Mouse (Mus musculus) midbrain, embryonic 15.5 days (tissue): ENCODE measurements around the gene Etv1. TPM values are rescaled to one million over a fixed set of nuclear protein-coding genes. Genes with fewer than 3 reads are reported as not detected.

Experiments
- ATAC-seq: fragments of 200-750 bp; cut with Nextera tagmentation; replicated peaks from 2 replicates; pipeline ENCODE4 v1.8.0; 2017; ENCODE audit warnings: moderate TSS enrichment
- H3K27ac ChIP-seq: fragments of 300-500 bp; sonication (generic); 2 replicates; pipeline ENCODE4 v1.5.1; 2015; ENCODE audit warnings: mild to moderate bottlenecking, inconsistent platforms
- H3K27me3 ChIP-seq: fragments of 300-500 bp; sonication (generic); replicated peaks from 2 replicates; pipeline ENCODE4 v1.6.1; 2015; ENCODE audit warnings: inconsistent platforms
- H3K36me3 ChIP-seq: fragments of 300-500 bp; sonication (generic); replicated peaks from 2 replicates; pipeline ENCODE4 v1.6.1; 2015; ENCODE audit warnings: inconsistent platforms
- H3K4me1 ChIP-seq: fragments of 300-500 bp; sonication (generic); 2 replicates; pipeline ENCODE4 v1.6.1; 2015; ENCODE audit warnings: inconsistent platforms
- H3K4me2 ChIP-seq: fragments of 300-500 bp; sonication (generic); 2 replicates; pipeline ENCODE4 v1.6.1; 2015; ENCODE audit warnings: inconsistent platforms, mild to moderate bottlenecking, moderate library complexity
- H3K4me3 ChIP-seq: fragments of 300-500 bp; sonication (generic); 2 replicates; pipeline ENCODE4 v1.5.1; 2015; ENCODE audit warnings: mild to moderate bottlenecking, inconsistent platforms
- H3K9ac ChIP-seq: fragments of 300-500 bp; sonication (generic); 2 replicates; pipeline ENCODE4 v1.6.1; 2015; ENCODE audit warnings: mild to moderate bottlenecking, inconsistent platforms
- H3K9me3 ChIP-seq: fragments of 300-500 bp; sonication (generic); 2 replicates; pipeline ENCODE4 v1.6.1; 2016; ENCODE audit warnings: inconsistent platforms
- WGBS: fragments of 180-500 bp; shearing (Covaris S2); methylation state at CpG from one replicate; pipeline ENCODE4 v1.1.7; 2015; ENCODE audit warnings: mixed read lengths; 5-methylcytosine and 5-hydroxymethylcytosine counted together
- polyA plus RNA-seq: library from polyadenylated mRNA; unstranded; fragments of >200 nt; fragmentation: Nextera tagmentation; extraction: Ambion mirVana; gene quantifications from 2 replicates; pipeline ENCODE4 v1.2.1, GENCODE M21; 2015

Etv1 gene
- polyA plus RNA-seq, 1 experiment from 2014 or later, result 21.2 TPM

- no peaks in the 10 kb centered on the region for H3K9me3 ChIP-seq
Observed at GRCm38 (mm10) chr12:38786571-38786970, 7.4 kb downstream of the Etv1 start.

DNA sequence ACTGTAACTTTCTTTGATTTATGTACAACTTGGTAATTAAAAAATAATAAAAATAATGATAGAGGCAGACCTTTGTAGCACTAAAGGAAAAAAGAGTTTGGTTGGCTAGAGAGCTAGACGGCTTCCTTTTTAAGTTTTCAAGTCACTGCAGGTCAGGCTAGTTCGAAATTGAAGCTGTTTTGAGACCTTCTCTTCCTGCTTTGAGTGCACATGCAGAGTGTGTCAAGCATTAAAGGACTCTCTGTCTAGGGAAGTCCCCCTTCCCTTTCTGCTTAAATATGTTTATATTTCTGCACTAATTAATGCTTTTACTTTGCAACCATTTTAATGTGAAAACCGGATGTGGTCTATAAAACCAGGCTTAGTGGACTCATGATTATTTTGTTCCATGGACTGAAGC is 8.5 kb downstream of the Etv1 start:
- H3K4me3 ChIP-seq, result no peak overlapping the region
- H3K27me3 ChIP-seq, result no peaks in the 10 kb centered on the region
- no peak overlapping the region for H3K9ac ChIP-seq
- no peaks in the 10 kb centered on the region for H3K4me1 ChIP-seq
- H3K27ac ChIP-seq, result no peak overlapping the region
- no peaks in the 10 kb centered on the region for H3K36me3 ChIP-seq
- H3K9me3 ChIP-seq, result no peaks in the 10 kb centered on the region
- ATAC-seq, result no peak
- WGBS, result 85% methylated on average over 3 of the region's 3 CpGs
- no peak overlapping the region for H3K4me2 ChIP-seq

More at GRCm38 (mm10) chr12:38786571-38786970, 7.4 kb downstream of the Etv1 start:
- 95% methylated on average over 4 of the region's 4 CpGs for WGBS
- ATAC-seq, result no peak
- Histone ChIP-seq H3K27me3 (no peaks in the 10 kb centered on the region), H3K9ac (no peak overlapping the region), H3K4me2 (no peak overlapping the region), H3K36me3 (no peaks in the 10 kb centered on the region), H3K4me3 (no peak overlapping the region), H3K4me1 (no peaks in the 10 kb centered on the region), H3K27ac (no peak overlapping the region)

- Histone ChIP-seq H3K4me1 (no peaks in the 10 kb centered on the region), H3K27me3 (no peaks in the 10 kb centered on the region), H3K4me3 (no peak overlapping the region), H3K36me3 (no peaks in the 10 kb centered on the region), H3K27ac (no peak overlapping the region), H3K4me2 (0 out of 2 replicates have a peak overlapping the region, but pooled peaks have one; percentile 4), H3K9me3 (no peaks in the 10 kb centered on the region), H3K9ac (no peak overlapping the region)
- ATAC-seq, result no peak; the same call in 1 of the 2 replicates
- 51% methylated on average over 6 of the region's 6 CpGs for WGBS
Observed at GRCm38 (mm10) chr12:38788621-38789020, 9.4 kb downstream of the Etv1 start.

GRCm38 (mm10) chr12:38789789-38790355 is 10.7 kb downstream of the Etv1 start:
- no peak overlapping the region for H3K4me2 ChIP-seq
- no peaks in the 10 kb centered on the region for H3K4me1 ChIP-seq
- no peaks in the 10 kb centered on the region for H3K36me3 ChIP-seq
- 95% methylated on average over 10 of the region's 10 CpGs for WGBS
- no peak overlapping the region for H3K27ac ChIP-seq
- no peaks in the 10 kb centered on the region for H3K9me3 ChIP-seq
- no peak for ATAC-seq
- H3K9ac ChIP-seq, result no peak overlapping the region
- no peaks in the 10 kb centered on the region for H3K27me3 ChIP-seq
- no peak overlapping the region for H3K4me3 ChIP-seq

- H3K27me3 ChIP-seq, result no peaks in the 10 kb centered on the region
- ATAC-seq, result no peak
- no peak overlapping the region for H3K4me2 ChIP-seq
- 91% methylated on average over 4 of the region's 4 CpGs for WGBS
- no peak overlapping the region for H3K27ac ChIP-seq
- H3K4me3 ChIP-seq, result no peak overlapping the region
- H3K9me3 ChIP-seq, result no peaks in the 10 kb centered on the region
- no peaks in the 10 kb centered on the region for H3K4me1 ChIP-seq
- no peak overlapping the region for H3K9ac ChIP-seq
- no peaks in the 10 kb centered on the region for H3K36me3 ChIP-seq
Observed at GRCm38 (mm10) chr12:38793076-38793475, 13.9 kb downstream of the Etv1 start.

DNA sequence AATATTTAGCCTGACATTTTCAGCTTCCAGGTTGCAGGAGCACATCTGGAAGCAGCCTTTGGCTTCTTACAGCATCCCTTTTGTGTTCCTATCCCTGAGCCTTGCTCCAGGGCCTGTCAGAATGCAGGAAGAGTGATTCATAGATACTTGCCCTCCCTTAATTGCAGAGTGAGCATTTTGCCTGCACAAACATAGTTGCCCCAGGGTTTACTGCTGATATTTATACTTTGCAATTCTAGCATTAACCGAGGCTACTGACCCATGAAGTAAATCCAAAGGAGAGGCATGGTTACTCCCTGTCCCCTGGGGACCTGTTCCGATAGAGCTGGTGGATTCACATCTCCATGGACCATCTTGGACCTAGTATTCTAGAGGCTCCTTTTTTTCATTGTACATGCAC is 14.5 kb downstream of the Etv1 start:
- WGBS, result 56% methylated on average over 2 of the region's 2 CpGs
- H3K4me2 ChIP-seq, result no peak overlapping the region
- H3K9ac ChIP-seq, result no peak overlapping the region
- no peak overlapping the region for H3K27ac ChIP-seq
- H3K36me3 ChIP-seq, result no peaks in the 10 kb centered on the region
- H3K27me3 ChIP-seq, result no peaks in the 10 kb centered on the region
- H3K9me3 ChIP-seq, result no peaks in the 10 kb centered on the region
- H3K4me3 ChIP-seq, result no peak overlapping the region
- H3K4me1 ChIP-seq, result no peaks in the 10 kb centered on the region
- ATAC-seq, result no peak

DNA sequence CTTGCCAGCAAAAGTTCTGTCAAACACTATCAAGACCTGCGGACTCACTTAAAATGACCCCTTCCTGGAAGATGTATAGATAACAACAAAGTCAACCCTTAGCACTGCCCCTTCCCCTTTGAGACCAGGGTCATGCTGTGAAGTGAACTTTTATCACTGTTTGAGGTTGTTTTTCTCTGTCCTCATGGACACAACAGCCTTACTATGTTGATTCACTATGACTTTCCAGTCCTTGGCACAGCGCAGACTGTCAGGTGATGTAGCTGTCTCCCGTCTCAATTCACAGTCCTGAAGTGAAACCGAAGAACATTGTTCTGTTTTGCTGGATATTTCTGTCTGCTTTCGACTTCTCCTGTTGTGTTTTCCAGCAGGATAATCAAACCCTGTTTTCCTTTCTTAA is 27.9 kb downstream of the Etv1 start:
- H3K36me3 ChIP-seq, result no peaks in the 10 kb centered on the region
- no peak overlapping the region for H3K4me3 ChIP-seq
- WGBS, result 79% methylated on average over 5 of the region's 5 CpGs
- no peaks in the 10 kb centered on the region for H3K27me3 ChIP-seq
- ATAC-seq, result no peak
- no peak overlapping the region for H3K27ac ChIP-seq
- no peaks in the 10 kb centered on the region for H3K4me1 ChIP-seq
- H3K9ac ChIP-seq, result no peak overlapping the region
- no peak overlapping the region for H3K4me2 ChIP-seq
- H3K9me3 ChIP-seq, result no peaks in the 10 kb centered on the region

DNA sequence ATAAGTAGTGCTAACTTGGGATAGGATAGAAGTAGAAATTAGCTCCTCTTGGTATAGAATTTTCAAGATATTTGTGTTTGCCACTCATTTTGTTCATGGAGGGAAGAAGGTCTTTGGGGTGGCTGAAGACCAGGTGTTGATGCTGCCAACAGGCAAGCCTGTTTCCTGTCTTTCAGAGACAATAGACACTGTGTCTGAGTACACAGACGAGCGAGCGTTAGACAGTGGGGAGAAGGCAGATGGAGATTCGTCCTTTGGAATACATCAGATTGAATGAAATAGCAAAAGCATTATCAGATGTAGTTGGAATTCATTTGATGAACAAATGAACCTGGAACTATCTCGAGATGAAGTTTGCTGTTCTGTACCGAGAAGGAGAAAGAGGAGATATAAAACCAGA is 33.2 kb downstream of the Etv1 start:
- WGBS, result 72% methylated on average over 6 of the region's 6 CpGs
- H3K4me2 ChIP-seq, result no peak overlapping the region
- no peaks in the 10 kb centered on the region for H3K36me3 ChIP-seq
- H3K4me1 ChIP-seq, result no peaks in the 10 kb centered on the region
- no peak for ATAC-seq
- H3K9ac ChIP-seq, result no peak overlapping the region
- no peak overlapping the region for H3K4me3 ChIP-seq
- no peaks in the 10 kb centered on the region for H3K9me3 ChIP-seq
- no peaks in the 10 kb centered on the region for H3K27me3 ChIP-seq
- no peak overlapping the region for H3K27ac ChIP-seq

DNA sequence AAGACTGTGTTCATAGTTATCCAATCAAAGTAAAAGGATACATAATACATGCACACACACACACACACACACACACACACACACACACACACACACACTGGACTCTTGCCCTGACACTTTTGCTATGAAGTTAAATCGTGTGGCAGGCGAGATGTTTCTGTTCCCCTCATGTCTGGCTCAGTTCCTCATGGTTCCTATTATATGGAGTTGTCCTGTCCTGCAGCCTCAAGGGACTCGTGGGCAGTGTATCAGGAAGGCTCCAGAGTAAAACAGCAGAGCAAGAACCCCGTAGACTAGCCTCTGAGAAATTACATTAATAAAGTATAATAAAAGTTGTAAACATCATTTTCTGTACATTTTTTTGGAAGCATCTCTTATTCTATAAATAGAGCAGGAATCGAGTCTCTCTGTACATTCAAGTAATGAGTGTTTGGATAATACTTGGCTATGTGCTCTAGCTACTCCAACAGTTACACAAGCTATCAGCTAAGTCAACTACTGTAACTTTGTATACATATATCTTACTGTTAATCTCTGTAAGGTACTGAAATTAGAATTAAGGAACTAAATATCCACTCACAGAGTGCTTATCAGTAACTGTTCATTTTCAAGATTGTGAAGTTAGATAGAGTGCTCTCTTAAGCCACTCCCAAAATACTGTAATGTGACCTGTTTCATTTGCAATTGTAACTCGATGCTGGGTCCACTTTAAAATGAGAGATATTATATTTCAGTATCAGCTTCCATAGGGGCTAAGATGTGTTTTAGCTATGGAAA is 35.0 kb downstream of the Etv1 start:
- no peaks in the 10 kb centered on the region for H3K27me3 ChIP-seq
- H3K27ac ChIP-seq, result no peak overlapping the region
- no peak overlapping the region for H3K9ac ChIP-seq
- H3K9me3 ChIP-seq, result no peaks in the 10 kb centered on the region
- no peak overlapping the region for H3K4me2 ChIP-seq
- 85% methylated on average over 6 of the region's 6 CpGs for WGBS
- H3K4me3 ChIP-seq, result no peak overlapping the region
- ATAC-seq, result no peak
- H3K36me3 ChIP-seq, result no peaks in the 10 kb centered on the region
- no peaks in the 10 kb centered on the region for H3K4me1 ChIP-seq

GRCm38 (mm10) chr12:38816235-38816634 is 37.1 kb downstream of the Etv1 start:
- H3K4me2 ChIP-seq, result no peak overlapping the region
- H3K27me3 ChIP-seq, result no peaks in the 10 kb centered on the region
- no peak overlapping the region for H3K4me3 ChIP-seq
- H3K36me3 ChIP-seq, result no peaks in the 10 kb centered on the region
- H3K9me3 ChIP-seq, result no peaks in the 10 kb centered on the region
- 37% methylated on average over 3 of the region's 3 CpGs for WGBS
- no peaks in the 10 kb centered on the region for H3K4me1 ChIP-seq
- no peak overlapping the region for H3K9ac ChIP-seq
- ATAC-seq, result no peak
- H3K27ac ChIP-seq, result no peak overlapping the region

DNA sequence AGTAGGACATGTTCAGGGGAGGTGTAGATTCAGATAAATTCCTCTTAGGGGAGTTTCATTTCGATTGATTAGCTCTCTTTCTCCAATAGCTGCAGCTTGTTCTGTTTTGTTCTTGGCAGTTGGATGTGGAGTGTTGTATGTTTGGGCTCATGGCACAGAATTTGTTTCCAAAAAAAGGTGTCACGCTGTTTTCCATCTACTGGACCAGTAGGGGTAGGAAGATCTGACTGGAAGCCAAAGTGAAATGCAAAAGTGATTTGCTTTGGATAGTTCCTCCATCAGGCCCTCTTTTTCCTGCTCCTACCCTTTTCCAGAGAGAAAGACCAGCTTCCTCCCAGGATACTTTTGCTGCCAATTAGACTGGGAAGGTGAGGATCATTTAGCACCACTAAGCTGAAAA is 39.1 kb downstream of the Etv1 start:
- ATAC-seq, result no peak
- H3K9me3 ChIP-seq, result no peaks in the 10 kb centered on the region

DNA sequence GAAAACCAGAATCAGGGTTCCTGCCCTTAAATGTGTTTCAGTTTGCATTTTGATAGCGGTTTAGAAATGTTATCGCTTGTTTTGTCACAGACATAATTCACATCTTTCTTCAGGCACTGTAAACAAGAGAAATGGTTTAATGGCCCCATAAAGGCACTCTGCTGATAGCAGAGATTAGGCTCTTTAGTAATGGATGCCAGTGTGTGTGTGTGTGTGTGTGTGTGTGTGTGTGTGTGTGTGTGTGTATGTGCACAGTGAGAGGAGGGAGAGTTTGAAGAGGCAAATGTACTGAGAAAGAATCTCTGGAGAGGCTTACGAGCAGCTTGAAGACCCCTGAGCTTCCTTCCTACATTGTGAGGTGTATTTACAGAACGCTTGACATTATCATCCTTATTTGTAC is 41.5 kb downstream of the Etv1 start:
- Histone ChIP-seq H3K9ac (no peak overlapping the region), H3K27me3 (no peaks in the 10 kb centered on the region), H3K4me3 (no peak overlapping the region), H3K9me3 (no peaks in the 10 kb centered on the region), H3K4me2 (no peak overlapping the region), H3K27ac (no peak overlapping the region), H3K4me1 (no peaks in the 10 kb centered on the region), H3K36me3 (no peaks in the 10 kb centered on the region)
- WGBS, result 89% methylated on average over 4 of the region's 4 CpGs
- no peak for ATAC-seq

More for the DNA sequence above, 39.1 kb downstream of the Etv1 start:
- Histone ChIP-seq H3K4me3 (no peak overlapping the region), H3K4me2 (no peak overlapping the region), H3K4me1 (no peaks in the 10 kb centered on the region), H3K27ac (no peak overlapping the region), H3K9ac (no peak overlapping the region), H3K27me3 (no peaks in the 10 kb centered on the region), H3K36me3 (no peaks in the 10 kb centered on the region)
- WGBS, result 85% methylated on average over 2 of the region's 2 CpGs

GRCm38 (mm10) chr12:38824405-38824804 is 45.2 kb downstream of the Etv1 start:
- H3K4me3 ChIP-seq, result no peak overlapping the region
- WGBS, result 81% methylated on average over 10 of the region's 10 CpGs
- no peak overlapping the region for H3K27ac ChIP-seq
- H3K27me3 ChIP-seq, result no peaks in the 10 kb centered on the region
- H3K4me2 ChIP-seq, result no peak overlapping the region
- no peak overlapping the region for H3K9ac ChIP-seq
- H3K9me3 ChIP-seq, result no peaks in the 10 kb centered on the region
- ATAC-seq, result no peak
- H3K36me3 ChIP-seq, result no peaks in the 10 kb centered on the region
- H3K4me1 ChIP-seq, result no peaks in the 10 kb centered on the region
